In the genomic region with DNA sequence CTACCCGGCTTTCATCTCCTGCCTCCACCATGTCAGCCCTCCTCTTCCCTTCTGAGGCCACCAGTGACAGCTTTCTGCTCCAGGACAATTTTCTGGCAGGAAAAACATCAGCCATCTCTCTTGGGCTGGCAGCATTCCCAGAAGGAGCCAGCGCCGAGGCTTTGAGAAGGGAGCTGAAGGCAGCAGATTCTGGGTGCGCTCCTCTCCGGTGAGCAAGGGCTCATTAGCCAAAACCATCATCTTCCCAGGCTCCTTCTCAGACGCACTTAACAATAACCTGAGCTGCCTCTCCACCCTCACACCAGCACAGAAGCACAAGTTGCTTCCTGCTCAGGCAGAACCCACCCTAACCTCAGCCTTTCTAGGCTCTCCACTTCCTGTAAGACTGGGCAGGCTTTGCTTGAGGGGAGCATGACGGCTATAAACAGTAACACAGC, we compare ENCODE assay signal across 9 mouse cellular contexts. TPM values are rescaled to one million over a fixed set of nuclear protein-coding genes. Genes with fewer than 3 reads are reported as not detected.
DNase-seq lines count a peak whose midpoint lies in the region; ATAC-seq and TF ChIP-seq lines count a peak whose summit lies in the region.
"Had no signal": no experiment of that assay in that cellular context is flagged by ENCODE, and none has a peak within 500 bp of the region (broad histone marks: within the 10 kb centered on the region; RNA-seq: fewer than 3 reads in every experiment).

No protein-coding gene starts in this region.

- ATAC-seq in forebrain, embryonic 13.5 days: no peak
- ATAC-seq in forebrain, embryonic 11.5 days (replicated peaks; ENCODE audit: low FRiP score): no peak
- ATAC-seq in stomach, postnatal 0 days (ENCODE audit: low FRiP score, low TSS enrichment): no peak

- H3K27ac ChIP-seq in forebrain, embryonic 13.5 days: peak overlapping the region; percentile 19; the same call in 1 of the 2 replicates
- H3K27ac ChIP-seq in forebrain, embryonic 11.5 days (ENCODE audit: low read depth, low read length): no peak overlapping the region
- H3K27ac ChIP-seq in stomach, postnatal 0 days (replicated peaks): peak overlapping the region; percentile 88

- H3K9me3 ChIP-seq in forebrain, embryonic 13.5 days (replicated peaks): no peaks in the 10 kb centered on the region
- H3K9me3 ChIP-seq in forebrain, embryonic 11.5 days (ENCODE audit: control insufficient read depth, low read length): no peaks in the 10 kb centered on the region
- H3K9me3 ChIP-seq in stomach, postnatal 0 days (ENCODE audit: control insufficient read depth, low read length): no peaks in the 10 kb centered on the region
- H3K9me3 ChIP-seq: G1E had no signal

- 50% methylated on average over 7 of the region's 7 CpGs for WGBS in forebrain, embryonic 13.5 days
- WGBS in forebrain, embryonic 11.5 days: 73% methylated on average over 7 of the region's 7 CpGs
- 4% methylated on average over 7 of the region's 7 CpGs for WGBS in stomach, postnatal 0 days

- H3K4me3 ChIP-seq in forebrain, embryonic 13.5 days: no peak overlapping the region
- H3K4me3 ChIP-seq in forebrain, embryonic 11.5 days (ENCODE audit: low read depth, low read length): no peak overlapping the region
- 0 out of 2 replicates have a peak overlapping the region, but pooled peaks have one; percentile 12 for H3K4me3 ChIP-seq in stomach, postnatal 0 days (ENCODE audit: low read depth, low read length)

- peak overlapping the region; percentile 24 for H3K4me2 ChIP-seq in forebrain, embryonic 13.5 days
- H3K4me2 ChIP-seq in forebrain, embryonic 11.5 days (ENCODE audit: low read depth, low read length, severe bottlenecking): no peak overlapping the region
- peak overlapping the region; percentile 46 for H3K4me2 ChIP-seq in stomach, postnatal 0 days (replicated peaks; ENCODE audit: low read depth)

- H3K4me1 ChIP-seq in forebrain, embryonic 13.5 days: peaks cover 17% of the 10 kb centered on the region
- 0 out of 2 replicates have a peak, but pooled peaks cover 3% of the 10 kb centered on the region for H3K4me1 ChIP-seq in forebrain, embryonic 11.5 days (replicated peaks; ENCODE audit: control insufficient read depth, insufficient read depth, low read length)
- peaks cover 2% of the 10 kb centered on the region; the same call in 1 of the 2 replicates for H3K4me1 ChIP-seq in stomach, postnatal 0 days (replicated peaks; ENCODE audit: control insufficient read depth, insufficient read depth)

- H3K36me3 ChIP-seq in forebrain, embryonic 13.5 days (ENCODE audit: poor library complexity, severe bottlenecking): no peaks in the 10 kb centered on the region
- no peaks in the 10 kb centered on the region for H3K36me3 ChIP-seq in forebrain, embryonic 11.5 days (ENCODE audit: control insufficient read depth, insufficient read depth, low read length)
- no peaks in the 10 kb centered on the region for H3K36me3 ChIP-seq in stomach, postnatal 0 days (ENCODE audit: control insufficient read depth, insufficient read depth, low read length)
- H3K36me3 ChIP-seq: G1E had no signal

- TF ChIP-seq EP300 in stomach, postnatal 0 days (optimal IDR thresholded peaks at IDR 0.05): no peak

- TF ChIP-seq CTCF in stomach, postnatal 0 days (IDR thresholded peaks at IDR 0.05; ENCODE audit: low read depth): no peak

- peaks cover 41% of the 10 kb centered on the region for H3K27me3 ChIP-seq in forebrain, embryonic 13.5 days
- peaks cover 21% of the 10 kb centered on the region for H3K27me3 ChIP-seq in forebrain, embryonic 11.5 days (ENCODE audit: control insufficient read depth, insufficient read depth, low read length)
- H3K27me3 ChIP-seq in stomach, postnatal 0 days (ENCODE audit: control insufficient read depth, insufficient read depth, low read length): no peaks in the 10 kb centered on the region; the same call in 1 of the 2 replicates

- H3K9ac ChIP-seq in forebrain, embryonic 13.5 days: no peak overlapping the region; the same call in 1 of the 2 replicates
- no peak overlapping the region for H3K9ac ChIP-seq in forebrain, embryonic 11.5 days (ENCODE audit: low read length)
- H3K9ac ChIP-seq in stomach, postnatal 0 days (ENCODE audit: low read length): 0 out of 2 replicates have a peak overlapping the region, but pooled peaks have one; percentile 41

- DNase-seq in forebrain, embryonic 11.5 days (ENCODE audit: low spot score): no peak
- DNase-seq in 3T3-L1 (ENCODE audit: low read depth, low spot score): peak; percentile 41
- peak; percentile 48 to 68 for DNase-seq in adrenal gland, postnatal 36 days
- peak; percentile 68 for DNase-seq in induced T-regulatory cell, adult 2 months (ENCODE audit: low read depth)
- peak; percentile 40 for DNase-seq in lung, postnatal 25 days (ENCODE audit: low spot score)
- DNase-seq in stomach, postnatal 0 days (ENCODE audit: low spot score): peak; percentile 43
- DNase-seq in urinary bladder, adult 2 months (ENCODE audit: low spot score): no peak

RNA-seq across cellular contexts. Expression of a gene that starts 4.9 kb away (rescaled TPM):
- 13.5 and 14.9 TPM in 2 replicates for polyA plus RNA-seq in forebrain, embryonic 13.5 days (2015; fragmentation: Nextera tagmentation; extraction: Ambion mirVana)
- polyA plus RNA-seq in forebrain, embryonic 11.5 days (2014; fragmentation: Nextera tagmentation; extraction: Ambion mirVana): 16.2 and 18.8 TPM in 2 replicates
- 10 to 100 TPM; 14.3 to 18.8 TPM for total RNA-seq in adrenal gland, postnatal 36 days (2021)
- 11.1 and 12.1 TPM in 2 replicates for polyA plus RNA-seq in stomach, postnatal 0 days (2015; fragmentation: Nextera tagmentation; extraction: Ambion mirVana)
- 81.1 and 94.9 TPM in 2 replicates for polyA plus RNA-seq in urinary bladder, adult 2 months (2012; rRNA removed)

RNA-seq across cellular contexts. Expression of a gene that starts 28.2 kb away (rescaled TPM):
- 34.8 and 38.6 TPM in 2 replicates for polyA plus RNA-seq in forebrain, embryonic 13.5 days (2015; fragmentation: Nextera tagmentation; extraction: Ambion mirVana)
- 62.8 and 69.7 TPM in 2 replicates for polyA plus RNA-seq in forebrain, embryonic 11.5 days (2014; fragmentation: Nextera tagmentation; extraction: Ambion mirVana)
- 10 to 100 TPM; 92.4 to 97.3 TPM for total RNA-seq in adrenal gland, postnatal 36 days (2021)
- polyA plus RNA-seq in stomach, postnatal 0 days (2015; fragmentation: Nextera tagmentation; extraction: Ambion mirVana): 20.7 and 22.3 TPM in 2 replicates
- polyA plus RNA-seq in urinary bladder, adult 2 months (2012; rRNA removed): 30.5 and 30.9 TPM in 2 replicates

Comparison
In these comparisons a context has a peak if more than half of its experiments do, and no peak if none do; other contexts are left out.
1. DNase-seq: peak in 3T3-L1 (single experiment), adrenal gland, postnatal 36 days (2 of 2), induced T-regulatory cell, adult 2 months (single experiment), lung, postnatal 25 days (single experiment) and stomach, postnatal 0 days (single experiment); none in forebrain, embryonic 11.5 days (single experiment) and urinary bladder, adult 2 months (single experiment).